Mouse (Mus musculus) layer of hippocampus, adult 9-11 months (tissue): Measurements from ENCODE around the gene Gphn.
A peak's percentile ranks its signal among the peaks of the same experiment; 100 is the strongest.
"Not testable (repeated sequence)": the region's sequence is repeated elsewhere in the genome, so short reads cannot be mapped to it uniquely, and the experiment has no call there.

ENCODE experiments used
- DNase-seq: peaks from one replicate; pipeline ENCODE4 v3.0.0; 2022

Gene Gphn

GRCm38 (mm10) chr12:78356472-78356871 lies 130.3 kb downstream of the Gphn start:
- peak; percentile 19 for DNase-seq

DNA sequence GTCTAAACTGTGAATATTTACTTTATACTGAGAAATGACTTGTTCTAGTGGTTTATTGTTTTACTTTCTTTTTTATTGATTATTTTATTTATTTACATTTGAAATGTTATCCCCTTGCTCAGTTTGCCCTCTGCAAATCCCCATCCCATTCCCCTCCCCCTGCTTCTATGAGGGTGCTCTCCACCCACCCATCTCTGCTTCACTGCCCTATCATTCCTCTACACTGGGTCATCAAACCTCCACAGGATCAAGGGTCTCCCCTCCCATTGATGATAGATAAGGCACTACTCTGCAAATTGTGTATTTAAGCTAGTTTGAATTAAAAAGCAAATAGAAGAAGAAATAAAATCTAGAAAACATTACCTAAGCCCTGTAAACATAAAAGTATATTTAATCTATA lies 163.1 kb downstream of the Gphn start:
- DNase-seq, result no peak

DNA sequence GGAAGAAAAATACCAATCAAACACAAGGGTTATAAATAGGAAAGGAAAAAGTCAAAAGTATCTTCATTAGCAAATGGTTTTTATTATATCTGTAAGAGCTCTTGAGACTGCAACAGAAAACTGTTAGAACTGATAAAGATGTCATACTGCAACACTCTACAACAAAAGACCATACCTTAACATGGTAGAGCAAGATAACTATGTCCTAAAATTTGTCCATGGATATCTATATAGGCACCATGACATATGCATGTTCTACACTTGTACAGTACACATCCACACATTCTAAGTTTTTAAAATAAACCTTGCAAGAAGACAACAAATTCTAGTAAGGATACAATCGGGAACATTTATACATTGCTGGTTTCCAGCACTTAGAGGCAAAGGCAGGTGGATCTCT lies 169.1 kb downstream of the Gphn start:
- no peak for DNase-seq

DNA sequence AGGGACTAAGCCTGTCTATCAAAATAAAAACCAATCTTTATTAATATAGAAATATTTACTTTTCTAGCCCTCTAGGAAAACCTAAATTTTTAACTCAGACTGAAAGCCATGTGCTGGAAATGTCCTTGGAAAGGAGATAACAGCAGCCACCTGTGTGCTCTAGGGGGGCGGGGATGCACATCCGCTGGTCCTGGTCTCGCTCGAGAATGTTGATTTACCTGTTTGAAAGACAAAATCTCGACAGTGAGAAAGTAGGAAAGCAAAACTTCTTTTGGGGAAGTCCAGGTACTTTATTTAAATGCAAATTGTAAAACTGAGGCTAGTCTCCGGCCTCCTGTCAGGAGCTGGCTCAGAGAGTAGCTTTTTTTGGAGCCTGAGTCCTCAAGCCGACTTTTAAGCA lies 181.3 kb downstream of the Gphn start:
- not testable (repeated sequence) for DNase-seq

DNA sequence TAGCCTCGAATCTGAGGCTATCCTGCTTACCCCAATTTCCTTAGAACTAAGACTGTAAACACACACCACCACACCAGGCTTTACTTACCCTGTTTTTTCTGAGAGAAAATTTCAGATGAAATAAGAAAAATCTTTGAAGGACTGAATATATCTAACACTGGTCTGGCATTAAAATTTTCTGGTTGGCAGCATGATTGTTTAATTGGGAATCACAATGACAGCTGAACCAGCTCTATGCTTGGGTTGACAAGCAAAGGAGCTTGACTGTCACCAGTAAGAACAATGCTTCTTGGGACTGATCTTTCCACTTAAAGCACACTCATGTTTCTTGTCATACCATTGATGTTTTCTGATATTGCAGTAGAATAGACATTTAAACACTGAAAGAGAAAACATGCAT lies 296.0 kb downstream of the Gphn start:
- no peak for DNase-seq

GRCm38 (mm10) chr12:78522804-78523394 lies 296.7 kb downstream of the Gphn start:
- DNase-seq, result no peak

- DNase-seq, result not testable (repeated sequence)
These were observed 311.4 kb downstream of the Gphn start for GRCm38 (mm10) chr12:78537590-78537989.

DNA sequence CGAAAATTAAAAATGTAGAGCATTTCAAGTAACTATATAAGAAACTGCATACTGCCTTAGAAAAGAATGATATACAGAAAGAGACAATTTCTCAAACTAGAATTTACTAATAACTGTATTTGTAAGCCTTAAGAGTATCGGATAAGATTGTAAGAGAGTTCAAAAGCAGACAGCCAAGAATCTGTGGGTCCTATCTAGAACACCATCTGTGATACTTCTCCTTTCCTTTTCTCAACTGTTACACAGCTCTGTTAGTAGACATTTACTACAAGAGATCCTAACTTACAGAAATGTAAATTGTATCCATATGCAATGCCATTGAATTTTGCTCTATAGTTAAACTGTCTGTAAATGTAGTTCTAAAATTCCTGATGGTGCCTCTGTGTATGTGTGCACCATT lies 324.7 kb downstream of the Gphn start:
- no peak for DNase-seq

- DNase-seq, result no peak
These were observed 405.6 kb downstream of the Gphn start for GRCm38 (mm10) chr12:78631816-78632215.

- DNase-seq, result no peak
These were observed 413.3 kb downstream of the Gphn start for GRCm38 (mm10) chr12:78639466-78639865.

- DNase-seq, result no peak
These were observed 413.9 kb downstream of the Gphn start for GRCm38 (mm10) chr12:78640086-78640485.

GRCm38 (mm10) chr12:78641220-78641619 lies 415.0 kb downstream of the Gphn start:
- DNase-seq, result no peak

GRCm38 (mm10) chr12:78643691-78644090 lies 417.5 kb downstream of the Gphn start:
- no peak for DNase-seq

DNA sequence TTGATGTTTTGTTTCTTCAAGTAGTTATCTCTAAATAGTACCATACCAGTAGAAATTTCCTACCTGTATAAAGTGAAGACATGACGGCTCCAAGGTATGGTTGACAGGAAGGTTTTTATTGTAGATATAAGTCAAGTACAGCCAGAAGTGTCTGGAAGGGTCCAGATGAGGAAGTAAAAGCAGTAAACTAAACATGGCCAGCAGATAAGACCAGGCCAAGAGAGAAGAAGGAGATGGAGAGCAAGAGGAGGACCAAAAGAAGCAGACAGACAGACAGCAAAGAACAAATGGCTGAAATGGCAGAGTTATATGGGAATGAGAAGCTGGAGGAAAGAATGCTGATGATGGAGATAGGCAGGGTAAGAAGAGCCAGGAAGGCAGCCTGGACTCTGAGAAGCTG lies 419.1 kb downstream of the Gphn start:
- no peak for DNase-seq

- no peak for DNase-seq
These were observed 433.6 kb downstream of the Gphn start for GRCm38 (mm10) chr12:78659718-78660304.

- no peak for DNase-seq
These were observed 452.1 kb downstream of the Gphn start for GRCm38 (mm10) chr12:78678101-78678806.

DNA sequence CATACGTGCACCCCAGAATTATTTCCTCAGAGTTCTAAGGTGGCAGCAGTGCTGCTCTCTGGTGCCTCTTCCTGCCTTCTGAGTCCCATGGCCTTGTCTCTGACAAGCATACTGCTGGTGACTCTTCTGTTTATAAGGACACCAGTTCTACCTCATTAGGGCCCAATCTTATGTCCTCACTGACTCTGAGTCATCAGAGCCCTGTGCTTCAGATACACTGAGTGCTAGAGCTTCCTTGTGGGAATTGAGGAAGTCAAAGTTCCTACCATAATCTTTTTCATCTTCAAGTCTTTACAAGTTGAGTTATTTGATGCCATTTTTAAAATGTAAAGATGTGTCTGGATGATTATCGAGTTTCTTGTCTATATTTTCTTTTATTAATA lies 452.6 kb downstream of the Gphn start:
- no peak for DNase-seq

DNA sequence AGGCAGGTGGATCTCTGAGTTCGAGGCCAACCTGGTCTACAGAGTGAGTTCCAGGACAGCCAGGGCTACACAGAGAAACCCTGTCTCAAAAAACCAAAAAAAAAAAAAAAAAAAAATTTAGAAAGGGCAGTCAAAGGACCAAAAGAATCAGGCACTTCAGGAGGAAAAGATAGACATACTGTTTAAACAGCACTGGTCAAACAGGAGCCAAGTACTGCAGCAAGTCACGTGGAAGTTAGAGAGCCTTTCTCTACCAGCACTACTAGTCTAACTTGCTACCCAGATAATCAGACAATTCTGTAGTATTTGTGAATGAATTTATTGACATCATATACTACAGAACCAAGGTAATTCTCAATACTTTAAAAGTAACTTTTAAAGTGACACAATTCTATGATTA lies 454.9 kb downstream of the Gphn start:
- DNase-seq, result no peak

- DNase-seq, result no peak
These were observed 456.1 kb downstream of the Gphn start for GRCm38 (mm10) chr12:78682279-78682678.

DNA sequence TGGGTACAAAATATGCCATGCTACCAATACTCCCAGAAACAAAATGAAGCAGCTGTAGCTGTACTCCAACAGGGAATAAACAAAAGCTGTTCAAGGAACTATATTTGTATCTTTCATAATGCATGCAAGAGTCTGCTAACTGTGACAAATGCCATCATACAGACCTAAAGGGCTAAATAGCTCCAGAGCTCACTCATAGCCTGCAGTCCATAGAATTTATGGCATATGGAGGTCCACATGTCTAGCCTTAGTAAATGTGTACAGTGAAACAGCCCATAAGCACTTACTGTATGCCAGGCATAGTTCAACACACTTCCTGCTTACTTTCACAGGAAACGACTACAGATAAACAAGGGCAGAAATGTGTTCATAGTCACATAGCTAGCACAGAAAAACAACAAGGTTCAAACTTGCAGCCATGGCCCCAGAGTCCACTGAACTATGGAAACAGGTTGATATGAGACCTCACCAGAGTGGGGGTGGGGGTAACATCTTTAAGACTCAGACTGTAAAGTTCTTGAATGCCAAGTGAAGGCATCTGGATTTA lies 459.6 kb downstream of the Gphn start:
- peak; percentile 37 for DNase-seq

DNA sequence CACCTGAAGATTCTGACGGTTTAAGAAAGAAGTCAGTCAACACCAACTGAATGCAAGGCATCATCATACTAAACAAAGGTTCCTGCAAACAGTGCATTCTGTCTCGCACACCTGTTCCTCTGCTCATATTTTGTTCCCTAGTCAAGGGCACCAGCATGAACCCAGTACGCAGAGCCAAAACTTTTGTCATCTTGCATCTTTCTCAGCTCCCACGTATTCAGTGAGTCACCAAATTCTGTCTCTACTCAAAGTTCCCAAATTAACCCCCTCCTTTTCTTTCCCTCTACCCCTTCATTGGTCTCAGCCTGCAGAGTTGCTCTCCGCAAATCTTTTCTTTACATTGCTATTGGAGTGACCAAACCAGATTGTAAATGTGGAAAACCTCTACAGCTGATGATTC lies 462.7 kb downstream of the Gphn start:
- peak; percentile 5 for DNase-seq

- DNase-seq, result no peak
These were observed 465.1 kb downstream of the Gphn start, which contains the start of gene Fam71d for GRCm38 (mm10) chr12:78691325-78691724. Gene Fam71d, plus strand, starts transcription at chr12:78691535.

DNA sequence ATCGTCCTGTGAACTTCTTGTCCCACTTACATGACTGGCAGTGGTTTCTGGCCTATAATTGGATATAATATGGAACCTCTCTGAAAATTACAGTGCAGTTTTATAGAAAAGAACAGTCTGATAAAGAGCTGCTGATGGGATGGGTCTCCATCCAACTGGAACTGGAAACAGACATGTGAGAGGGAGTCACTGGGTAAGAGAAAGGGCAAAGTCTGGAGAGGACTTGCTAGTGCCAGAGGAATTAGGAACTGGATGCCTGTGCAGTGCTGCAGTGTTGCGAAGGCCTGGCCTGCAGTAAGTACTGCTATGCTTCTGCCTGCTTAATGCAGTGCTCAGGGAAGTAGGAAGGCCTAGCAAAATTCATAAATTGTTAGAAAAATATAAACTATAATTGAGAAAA lies 467.1 kb downstream of the Gphn start:
- no peak for DNase-seq

DNA sequence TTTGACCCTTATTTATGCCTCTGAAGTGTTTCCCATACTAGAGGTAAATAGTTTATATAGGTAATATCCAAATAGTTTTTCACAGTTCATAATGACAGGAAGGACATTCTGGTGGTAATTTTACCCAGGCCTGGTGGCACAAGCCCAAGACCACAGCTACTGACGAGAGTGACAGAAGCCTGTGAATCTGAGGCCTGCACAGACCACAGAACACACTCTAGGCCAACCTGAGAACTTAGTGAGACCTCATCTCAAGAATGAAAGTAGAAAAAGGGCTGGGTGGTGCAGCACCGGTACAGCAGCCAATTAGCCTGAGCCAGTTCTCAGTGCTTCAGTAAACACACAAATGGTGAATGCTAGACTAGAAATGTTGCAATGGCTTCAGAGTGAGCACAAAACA lies 491.6 kb downstream of the Gphn start:
- no peak for DNase-seq
